8 mouse cellular contexts compared by ENCODE assay signal in the genomic region with DNA sequence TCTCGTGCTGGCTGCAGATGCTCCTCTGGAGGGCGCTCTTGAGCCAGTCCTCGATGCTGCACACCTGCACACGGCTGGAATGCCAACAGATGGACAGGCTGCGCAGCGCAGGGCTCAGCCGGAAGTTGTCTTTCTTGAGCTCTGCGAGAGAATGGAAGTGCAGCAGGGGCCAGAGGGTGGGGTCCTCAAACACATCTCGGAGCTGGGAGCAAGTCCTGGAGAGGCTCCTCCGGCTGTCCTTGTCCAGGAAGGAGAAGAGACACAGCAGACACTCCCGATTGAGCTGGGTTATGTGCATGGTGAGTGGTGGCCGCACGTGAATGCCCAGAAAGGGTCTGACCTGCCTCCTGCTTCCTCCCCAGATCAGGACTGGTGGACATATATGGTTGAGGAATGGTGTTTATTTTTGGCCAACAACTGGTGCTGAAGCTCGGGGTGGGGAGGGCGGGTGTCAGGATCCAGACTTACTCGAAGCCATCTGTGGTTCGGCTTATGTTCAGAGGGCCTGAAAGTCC. TPM values are rescaled to one million over a fixed set of nuclear protein-coding genes. Genes with fewer than 3 reads are reported as not detected.
DNase-seq lines count a peak whose midpoint lies in the region; ATAC-seq lines count a peak whose summit lies in the region.

TSS of gene Fbxl22 (minus strand) at position 338 of the 515 bp plus-strand sequence.

- peak; percentile 50 for DNase-seq in right cerebral cortex, adult 18-20 months
- no peak for DNase-seq in right cerebral cortex, adult 2 months (ENCODE audit: low spot score in 2 of 2)
- peak; percentile 48 for DNase-seq in embryo, embryonic 11 days
- DNase-seq in kidney, adult 9 months: peak; percentile 82
- DNase-seq in lung, adult 18-20 months: peak; percentile 71 to 81
- DNase-seq in ovary, adult 18-20 months (ENCODE audit: low spot score): no peak

- peaks cover 29% of the 10 kb centered on the region for H3K36me3 ChIP-seq in heart, embryonic 11.5 days (ENCODE audit: control insufficient read depth, insufficient read depth, low read length)
- peaks cover 31% of the 10 kb centered on the region; the same call in 1 of the 2 replicates for H3K36me3 ChIP-seq in stomach, embryonic 14.5 days (ENCODE audit: control insufficient read depth, insufficient read depth, low read length)

- H3K9ac ChIP-seq in heart, embryonic 11.5 days (ENCODE audit: low read depth, low read length): peak within 1 kb of the TSS; percentile 71
- H3K9ac ChIP-seq in stomach, embryonic 14.5 days (replicated peaks; ENCODE audit: low read depth, low read length): no peak within 1 kb of the TSS; the same call in 1 of the 2 replicates

- H3K4me1 ChIP-seq in heart, embryonic 11.5 days (ENCODE audit: control insufficient read depth, insufficient read depth, low read length): peaks cover 9% of the 10 kb centered on the region; the same call in 1 of the 2 replicates
- H3K4me1 ChIP-seq in stomach, embryonic 14.5 days (ENCODE audit: control insufficient read depth, insufficient read depth, low read length): peaks cover 25% of the 10 kb centered on the region

- no peaks in the 10 kb centered on the region for H3K9me3 ChIP-seq in heart, embryonic 11.5 days (replicated peaks; ENCODE audit: control insufficient read depth, low read length)
- H3K9me3 ChIP-seq in stomach, embryonic 14.5 days (ENCODE audit: control insufficient read depth, low read depth, low read length): no peaks in the 10 kb centered on the region

- no peaks in the 10 kb centered on the region for H3K27me3 ChIP-seq in heart, embryonic 11.5 days (ENCODE audit: control insufficient read depth, insufficient read depth, low read length)
- H3K27me3 ChIP-seq in stomach, embryonic 14.5 days (ENCODE audit: control insufficient read depth, insufficient read depth, low read length): no peaks in the 10 kb centered on the region

- peak; percentile 4; the same call in 1 of the 2 replicates for ATAC-seq in heart, embryonic 11.5 days (replicated peaks; ENCODE audit: insufficient number of reproducible peaks, low FRiP score, low TSS enrichment)
- no peak for ATAC-seq in stomach, embryonic 14.5 days (ENCODE audit: insufficient number of reproducible peaks, insufficient read depth, low FRiP score, low read depth)

- peak within 1 kb of the TSS; percentile 69 for H3K4me2 ChIP-seq in heart, embryonic 11.5 days
- peak within 1 kb of the TSS; percentile 90 for H3K4me2 ChIP-seq in stomach, embryonic 14.5 days (replicated peaks; ENCODE audit: low read depth, low read length)

- 38% methylated on average over 17 of the region's 17 CpGs for WGBS in heart, embryonic 11.5 days (ENCODE audit: insufficient replicate concordance)
- WGBS in stomach, embryonic 14.5 days: 47% methylated on average over 17 of the region's 17 CpGs

- peak within 1 kb of the TSS; percentile 85 for H3K27ac ChIP-seq in heart, embryonic 11.5 days (ENCODE audit: low read depth, low read length)
- H3K27ac ChIP-seq in stomach, embryonic 14.5 days (ENCODE audit: low read length): peak within 1 kb of the TSS; percentile 96

- peak within 1 kb of the TSS; percentile 43 for H3K4me3 ChIP-seq in heart, embryonic 11.5 days (ENCODE audit: low read depth, low read length)
- peak within 1 kb of the TSS; percentile 50; the same call in 1 of the 2 replicates for H3K4me3 ChIP-seq in stomach, embryonic 14.5 days (ENCODE audit: low read depth, low read length)

RNA-seq across cellular contexts. Expression of gene Fbxl22, which starts in this region (rescaled TPM):
- polyA plus RNA-seq in heart, embryonic 11.5 days (2014; fragmentation: Nextera tagmentation; extraction: Ambion mirVana): 61.3 and 61.8 TPM in 2 replicates
- 20.7 and 21.5 TPM in 2 replicates for polyA plus RNA-seq in stomach, embryonic 14.5 days (2014; fragmentation: Nextera tagmentation; extraction: Ambion mirVana)

Comparison
In these comparisons a context has a peak if more than half of its experiments do, and no peak if none do; other contexts are left out.
1. DNase-seq: peak in right cerebral cortex, adult 18-20 months (single experiment), embryo, embryonic 11 days (single experiment), kidney, adult 9 months (single experiment) and lung, adult 18-20 months (2 of 2); none in right cerebral cortex, adult 2 months (0 of 2) and ovary, adult 18-20 months (single experiment).